Mouse (Mus musculus) bone marrow, adult 2 months (tissue): ENCODE measurements around the gene Hils1.

ENCODE experiments used
- CTCF ChIP-seq: fragments of 200-500 bp; IDR thresholded peaks from 2 replicates; pipeline ENCODE4 v1.5.1; 2011; ENCODE audit warnings: low read length, control low read depth; ENCODE audit not compliant: control insufficient read depth, insufficient read depth
- POLR2A ChIP-seq: fragments of 200-500 bp; IDR thresholded peaks from 2 replicates; pipeline ENCODE4 v1.6.1; 2011; ENCODE audit warnings: low read depth, mild to moderate bottlenecking, control low read depth, low read length, borderline replicate concordance; ENCODE audit not compliant: control insufficient read depth

DNA sequence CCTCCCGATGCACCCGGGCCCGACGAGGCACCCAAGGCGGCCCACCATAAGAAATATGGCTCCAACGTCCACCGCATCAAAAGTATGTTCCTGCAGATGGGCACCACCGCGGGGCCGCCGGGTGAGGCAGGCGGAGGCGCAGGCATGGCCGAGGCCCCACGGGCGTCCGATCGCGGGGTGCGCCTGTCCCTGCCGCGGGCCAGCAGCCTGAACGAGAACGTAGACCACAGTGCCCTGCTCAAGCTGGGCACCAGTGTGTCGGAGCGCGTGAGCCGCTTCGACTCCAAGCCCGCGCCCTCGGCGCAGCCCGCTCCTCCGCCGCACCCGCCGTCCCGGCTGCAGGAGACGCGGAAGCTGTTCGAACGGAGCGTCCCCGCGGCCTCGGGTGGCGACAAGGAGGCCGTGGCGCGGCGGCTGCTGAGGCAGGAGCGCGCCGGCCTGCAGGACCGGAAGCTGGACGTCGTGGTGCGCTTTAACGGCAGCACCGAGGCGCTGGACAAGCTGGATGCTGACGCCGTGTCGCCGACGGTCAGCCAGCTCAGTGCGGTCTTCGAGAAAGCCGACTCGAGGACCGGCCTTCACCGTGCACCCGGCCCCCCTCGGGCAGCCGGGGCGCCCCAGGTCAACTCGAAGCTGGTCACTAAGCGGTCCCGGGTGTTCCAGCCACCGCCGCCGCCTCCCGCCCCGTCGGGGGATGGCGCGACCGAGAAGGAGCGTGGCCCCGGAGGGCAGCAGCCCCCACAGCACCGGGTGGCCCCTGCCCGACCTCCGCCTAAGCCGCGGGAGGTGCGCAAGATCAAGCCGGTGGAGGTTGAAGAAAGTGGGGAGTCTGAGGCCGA, 24.5 kb downstream of the Hils1 start:
- TF ChIP-seq CTCF (peak; percentile 7; the same call in 1 of the 2 replicates), POLR2A (0 out of 2 replicates have a peak, but pooled peaks have one; percentile 31)
